Mouse (Mus musculus) cortical plate, adult 2 months (tissue): ENCODE data around the gene Gucd1.

ENCODE experiments used
- CTCF ChIP-seq: fragments of 200-500 bp; IDR thresholded peaks from 2 replicates; pipeline ENCODE4 v1.5.1; 2011; ENCODE audit warnings: mild to moderate bottlenecking, control low read depth, low read length; ENCODE audit not compliant: insufficient read depth; ENCODE audit errors: extremely low read depth
- POLR2A ChIP-seq: fragments of 200-500 bp; IDR thresholded peaks from 2 replicates; pipeline ENCODE4 v1.6.1; 2011; ENCODE audit warnings: mild to moderate bottlenecking, low read length, control low read depth; ENCODE audit not compliant: insufficient read depth; ENCODE audit errors: extremely low read depth

DNA sequence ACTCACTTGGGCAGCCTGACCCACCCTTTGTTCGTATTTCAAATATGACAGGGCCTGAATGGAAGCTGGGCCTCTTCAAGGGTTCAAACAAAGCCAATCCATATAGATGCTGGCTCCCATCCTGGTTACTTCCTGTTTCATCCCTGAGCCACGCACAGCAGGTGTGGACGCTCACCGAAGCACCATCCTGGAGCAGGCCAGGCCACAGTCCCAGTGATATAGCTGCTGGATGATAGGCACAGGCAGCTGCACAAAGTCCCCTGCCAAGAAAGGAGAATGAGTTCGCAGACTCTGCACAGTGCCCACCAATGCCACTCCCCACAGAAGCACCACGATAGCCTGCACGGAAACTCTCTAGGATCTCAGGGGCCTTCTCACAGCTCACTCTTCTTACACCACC, 5.9 kb downstream of the Gucd1 start:
- TF ChIP-seq CTCF (no peak), POLR2A (no peak)
